Mouse (Mus musculus) kidney, postnatal 0 days (tissue): ENCODE results near the gene Psmd2. TPM values are rescaled to one million over a fixed set of nuclear protein-coding genes. Genes with fewer than 3 reads are reported as not detected.

Source experiments
- ATAC-seq: fragments of 200-750 bp; cut with Nextera tagmentation; replicated peaks from 2 replicates; pipeline ENCODE4 v1.8.0; 2017; ENCODE audit warnings: low read depth, moderate number of reproducible peaks, moderate TSS enrichment, moderate library complexity; ENCODE audit not compliant: low FRiP score
- DNase-seq: peaks from one replicate; pipeline ENCODE4 v3.0.0-alpha.2; 2016; ENCODE audit warnings: low spot score
- H3K27ac ChIP-seq: fragments of 300-500 bp; sonication (generic); 2 replicates; pipeline ENCODE4 v1.5.1; 2014; ENCODE audit warnings: mild to moderate bottlenecking
- H3K27me3 ChIP-seq: fragments of 300-500 bp; sonication (generic); 2 replicates; pipeline ENCODE4 v1.6.1; 2014; ENCODE audit warnings: low read length, mixed read lengths; ENCODE audit not compliant: insufficient read depth
- H3K36me3 ChIP-seq: fragments of 300-500 bp; sonication (generic); 2 replicates; pipeline ENCODE4 v1.6.1; 2014; ENCODE audit warnings: low read length, mixed read lengths; ENCODE audit not compliant: insufficient read depth
- H3K4me1 ChIP-seq: fragments of 300-500 bp; sonication (generic); replicated peaks from 2 replicates; pipeline ENCODE4 v1.6.1; 2014; ENCODE audit warnings: antibody characterized with exemption, low read length, mixed read lengths; ENCODE audit not compliant: insufficient read depth
- H3K4me2 ChIP-seq: fragments of 300-500 bp; sonication (generic); 2 replicates; pipeline ENCODE4 v1.6.1; 2014; ENCODE audit warnings: mild to moderate bottlenecking, low read length, moderate library complexity, mixed read lengths
- H3K4me3 ChIP-seq: fragments of 300-500 bp; sonication (generic); replicated peaks from 2 replicates; pipeline ENCODE4 v1.5.1; 2014; ENCODE audit warnings: low read depth, low read length
- H3K9ac ChIP-seq: fragments of 300-500 bp; sonication (generic); 2 replicates; pipeline ENCODE4 v1.6.1; 2014; ENCODE audit warnings: low read depth, low read length
- H3K9me3 ChIP-seq: fragments of 300-500 bp; sonication (generic); replicated peaks from 2 replicates; pipeline ENCODE4 v1.6.1; 2016; ENCODE audit warnings: low read length, inconsistent platforms, mixed read lengths
- CTCF ChIP-seq: IDR thresholded peaks from 2 replicates; pipeline ENCODE4 v1.5.1; 2016; ENCODE audit warnings: antibody characterized with exemption, low read depth, mild to moderate bottlenecking, moderate library complexity
- WGBS: fragments of 180-500 bp; shearing (Covaris S2); extraction: QIAGEN DNeasy Blood & Tissue Kit; methylation state at CpG from one replicate; pipeline ENCODE4 v1.1.7; 2014; 5-methylcytosine and 5-hydroxymethylcytosine counted together
- polyA plus RNA-seq: library from polyadenylated mRNA; unstranded; fragments of >200 nt; fragmentation: Nextera tagmentation; extraction: Ambion mirVana; gene quantifications from 2 replicates; pipeline ENCODE4 v1.2.1, GENCODE M21; 2015

Psmd2 gene
- 212 and 246 TPM in 2 replicates for polyA plus RNA-seq

DNA sequence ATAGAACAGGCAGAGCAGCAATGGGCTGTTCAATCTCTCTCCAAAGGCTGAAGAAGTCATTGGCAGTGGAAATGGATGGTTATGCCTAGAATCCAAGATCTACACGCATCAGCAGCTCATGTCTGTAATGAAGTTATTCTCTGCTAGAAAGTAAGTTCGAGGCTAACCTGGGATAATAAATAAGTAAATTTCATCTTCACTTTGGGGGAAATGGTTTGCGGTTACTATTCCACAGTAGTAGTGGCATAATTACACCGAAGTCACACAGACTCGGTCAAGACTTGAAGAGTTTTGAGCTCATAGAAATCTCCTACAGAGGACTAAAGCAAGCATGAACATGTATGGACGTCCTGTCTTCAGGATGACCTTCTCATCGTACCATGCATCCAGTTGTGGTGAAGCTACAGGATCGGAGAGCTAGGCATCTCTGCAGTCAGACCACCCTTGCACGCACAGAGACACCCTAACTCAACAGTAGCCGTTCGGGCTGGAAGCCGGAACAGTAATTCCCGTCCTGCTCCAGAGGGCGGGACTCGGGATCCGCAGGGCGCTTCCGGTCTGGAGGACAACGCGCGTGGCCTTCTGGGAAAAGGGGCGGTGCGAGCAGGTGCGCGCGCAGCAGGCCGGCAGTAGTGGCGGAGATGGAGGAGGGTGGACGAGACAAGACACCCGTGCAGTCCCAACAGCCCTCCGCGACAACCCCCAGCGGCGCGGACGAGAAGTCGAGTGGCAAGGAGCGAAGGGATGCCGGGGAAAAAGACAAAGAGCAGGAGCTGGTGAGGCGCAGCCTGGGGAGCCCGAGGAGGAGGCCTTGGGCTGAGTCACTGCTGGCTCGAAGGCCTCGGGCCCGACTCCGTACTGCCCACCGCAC, at the start of gene Psmd2:
Gene Psmd2, plus strand, starts transcription at position 577 of the 871 bp plus-strand sequence.
- Histone ChIP-seq H3K27ac (peak within 1 kb of the TSS; percentile 75; the same call in 1 of the 2 replicates), H3K4me2 (peak within 1 kb of the TSS; percentile 64), H3K36me3 (peaks cover 18% of the 10 kb centered on the region), H3K4me1 (no peaks in the 10 kb centered on the region), H3K4me3 (peak within 1 kb of the TSS; percentile 84), H3K9ac (peak within 1 kb of the TSS; percentile 87), H3K9me3 (no peaks in the 10 kb centered on the region), H3K27me3 (no peaks in the 10 kb centered on the region)
- ATAC-seq (peak; percentile 94), DNase-seq (peak; percentile 97)
- 2% methylated on average over 46 of the region's 46 CpGs for WGBS
- 0 out of 2 replicates have a peak, but pooled peaks have one; percentile 25 for TF ChIP-seq CTCF

DNA sequence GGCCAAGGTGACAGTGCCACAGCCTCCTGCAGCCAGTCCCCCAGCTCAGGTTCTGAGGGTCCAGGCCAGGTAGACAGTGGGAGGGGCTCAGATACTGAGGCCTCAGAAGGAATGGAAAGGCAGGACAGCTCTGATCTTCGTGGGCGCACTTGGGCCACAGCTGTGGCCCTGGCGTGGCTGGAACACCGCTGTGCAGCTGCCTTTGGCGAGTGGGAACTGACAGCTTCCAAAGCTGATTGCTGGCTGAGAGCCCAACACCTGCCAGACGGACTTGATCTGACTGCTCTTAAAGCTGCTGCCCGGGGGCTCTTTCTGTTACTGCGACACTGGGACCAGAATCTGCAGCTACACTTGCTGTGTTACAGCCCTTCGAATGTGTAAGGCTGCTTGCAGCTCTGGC, 46.7 kb upstream of the Psmd2 start:
- no peaks in the 10 kb centered on the region for H3K9me3 ChIP-seq
- ATAC-seq: no peak
- no peak overlapping the region for H3K9ac ChIP-seq
- DNase-seq: no peak
- no peak overlapping the region for H3K4me2 ChIP-seq
- H3K4me3 ChIP-seq: no peak overlapping the region
- WGBS: 65% methylated on average over 9 of the region's 9 CpGs
- H3K4me1 ChIP-seq: 0 out of 2 replicates have a peak, but pooled peaks cover under 1% of the 10 kb centered on the region
- TF ChIP-seq CTCF: no peak
- H3K36me3 ChIP-seq: peaks cover 27% of the 10 kb centered on the region
- no peak overlapping the region for H3K27ac ChIP-seq
- H3K27me3 ChIP-seq: no peaks in the 10 kb centered on the region

- no peak for TF ChIP-seq CTCF
- peak; percentile 67 for ATAC-seq
- WGBS: under 1% methylated on average over 28 of the region's 28 CpGs
Observed at GRCm38 (mm10) chr16:20610501-20611356, 40.7 kb upstream of the Psmd2 start.

DNA sequence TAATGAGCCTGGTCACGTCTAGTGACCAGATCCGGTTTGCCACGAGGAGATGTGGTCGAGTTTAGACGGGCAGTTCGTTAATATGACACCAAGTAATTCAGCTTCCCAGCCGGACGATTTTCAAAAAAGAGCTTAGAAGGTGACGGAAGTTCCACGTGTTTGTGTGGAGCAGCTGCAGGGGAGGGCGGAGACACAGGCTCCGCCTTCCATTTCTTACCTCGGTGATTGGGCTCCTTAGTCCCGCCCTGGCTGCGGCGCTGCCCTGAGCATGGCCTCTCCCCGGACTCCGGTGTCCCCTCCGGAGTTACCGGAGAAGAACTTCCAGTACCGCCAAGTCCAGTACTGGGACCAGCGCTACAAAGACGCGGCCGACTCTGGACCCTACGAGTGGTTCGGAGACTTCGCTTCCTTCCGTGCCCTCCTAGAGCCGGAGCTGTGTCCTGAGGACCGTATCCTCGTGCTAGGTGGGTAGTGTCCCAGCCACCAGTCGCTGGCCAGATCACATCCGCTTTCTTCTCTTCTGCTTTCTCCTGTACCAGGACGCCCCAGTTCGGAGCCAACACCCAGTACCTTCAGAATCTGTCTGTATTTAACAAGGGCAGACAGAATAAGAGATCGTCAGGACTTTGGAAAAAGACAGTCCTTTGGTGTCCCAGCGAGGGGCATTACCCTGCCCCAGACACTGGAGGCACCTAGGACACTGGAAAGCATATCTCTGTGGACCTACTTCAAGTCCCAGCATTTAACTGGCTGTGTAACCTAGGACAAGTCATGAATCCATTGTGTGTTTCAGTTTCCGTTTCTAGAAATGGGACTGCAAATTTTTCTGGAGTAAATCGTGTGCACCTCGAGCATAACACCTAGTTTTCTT, 39.9 kb upstream of the Psmd2 start, which contains the start of the genes Eef1akmt4, Gm49333 and Alg3:
Gene Eef1akmt4, plus strand, starts transcription at position 237 of the 871 bp plus-strand sequence.
Gene Gm49333, plus strand, starts transcription at position 254 of the 871 bp plus-strand sequence.
Gene Alg3, minus strand, starts transcription at position 379 of the 871 bp plus-strand sequence.
- Histone ChIP-seq H3K4me2 (peak within 1 kb of the TSS; percentile 74), H3K27ac (peak within 1 kb of the TSS; percentile 76), H3K9ac (peak within 1 kb of the TSS; percentile 72), H3K27me3 (no peaks in the 10 kb centered on the region), H3K4me1 (peaks cover 5% of the 10 kb centered on the region; the same call in 1 of the 2 replicates), H3K4me3 (peak within 1 kb of the TSS; percentile 60), H3K9me3 (no peaks in the 10 kb centered on the region), H3K36me3 (peaks cover 8% of the 10 kb centered on the region)
- ATAC-seq: peak; percentile 96
- DNase-seq: peak; percentile 98
- TF ChIP-seq CTCF: no peak
- 1% methylated on average over 41 of the region's 41 CpGs for whole genome bisulfite sequencing

More at GRCm38 (mm10) chr16:20610501-20611356, 40.7 kb upstream of the Psmd2 start:
- peaks cover 16% of the 10 kb centered on the region for H3K36me3 ChIP-seq
- DNase-seq: peak; percentile 89
- no peaks in the 10 kb centered on the region for H3K9me3 ChIP-seq
- H3K4me1 ChIP-seq: peaks cover 5% of the 10 kb centered on the region; the same call in 1 of the 2 replicates
- H3K27me3 ChIP-seq: no peaks in the 10 kb centered on the region
- peak overlapping the region; percentile 60 for H3K4me3 ChIP-seq
- H3K9ac ChIP-seq: peak overlapping the region; percentile 72
- H3K27ac ChIP-seq: peak overlapping the region; percentile 76
- peak overlapping the region; percentile 74 for H3K4me2 ChIP-seq

DNA sequence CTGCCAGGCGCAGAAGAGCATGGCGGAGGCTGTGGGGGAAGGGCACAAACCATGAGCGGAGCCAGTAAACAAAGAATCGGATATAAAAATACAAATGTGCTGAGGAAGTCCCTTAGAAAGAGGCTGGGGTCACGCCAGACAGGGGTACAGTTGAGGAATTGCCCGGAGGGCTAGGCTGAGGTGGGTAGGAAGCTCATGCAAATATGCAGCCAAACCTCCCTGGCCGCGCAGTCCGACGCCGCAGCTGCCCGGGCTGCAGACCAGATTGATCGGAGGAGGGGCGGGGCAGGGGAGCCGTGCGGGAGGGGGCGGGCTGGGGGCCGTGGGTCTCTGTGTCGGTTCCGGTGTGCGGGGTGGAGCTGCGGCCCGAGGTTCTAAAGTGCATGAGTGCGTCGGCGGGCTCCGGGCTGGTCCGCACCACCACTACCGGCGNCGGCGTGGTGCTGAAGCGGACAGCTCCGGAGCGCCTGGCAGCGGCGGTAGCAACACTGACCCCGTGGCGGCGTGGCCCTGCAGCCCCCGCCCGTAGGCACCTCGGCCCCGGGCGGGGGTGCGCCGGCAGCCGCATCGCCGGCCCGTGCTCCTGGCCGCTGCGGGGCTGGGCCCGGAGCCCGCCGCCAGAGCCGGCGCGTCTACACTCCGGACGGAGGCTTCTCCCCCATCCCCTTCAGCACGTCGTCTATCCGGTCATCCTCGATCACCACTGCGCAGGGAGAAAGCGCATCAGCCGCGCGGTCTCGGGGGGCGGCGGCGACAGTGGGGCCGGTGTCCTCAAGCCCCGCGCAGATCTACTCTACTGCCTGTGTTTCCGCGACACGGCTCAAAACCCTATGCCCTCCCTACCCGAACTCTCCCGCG, 31.7 kb upstream of the Psmd2 start:
- TF ChIP-seq CTCF: no peak
- no peaks in the 10 kb centered on the region for H3K9me3 ChIP-seq
- H3K4me3 ChIP-seq: peak overlapping the region; percentile 70
- H3K4me2 ChIP-seq: peak overlapping the region; percentile 99
- 0 out of 2 replicates have a peak, but pooled peaks cover 6% of the 10 kb centered on the region for H3K27me3 ChIP-seq
- WGBS: 3% methylated on average over 66 of the region's 83 CpGs
- no peak overlapping the region for H3K27ac ChIP-seq
- no peaks in the 10 kb centered on the region for H3K36me3 ChIP-seq
- no peak overlapping the region for H3K9ac ChIP-seq
- H3K4me1 ChIP-seq: peaks cover 24% of the 10 kb centered on the region; the same call in 1 of the 2 replicates
- ATAC-seq (0 out of 2 replicates have a peak, but pooled peaks have one; percentile 33), DNase-seq (peak; percentile 54)
